Comparison of ENCODE assay signal across 24 mouse cellular contexts in the genomic region with DNA sequence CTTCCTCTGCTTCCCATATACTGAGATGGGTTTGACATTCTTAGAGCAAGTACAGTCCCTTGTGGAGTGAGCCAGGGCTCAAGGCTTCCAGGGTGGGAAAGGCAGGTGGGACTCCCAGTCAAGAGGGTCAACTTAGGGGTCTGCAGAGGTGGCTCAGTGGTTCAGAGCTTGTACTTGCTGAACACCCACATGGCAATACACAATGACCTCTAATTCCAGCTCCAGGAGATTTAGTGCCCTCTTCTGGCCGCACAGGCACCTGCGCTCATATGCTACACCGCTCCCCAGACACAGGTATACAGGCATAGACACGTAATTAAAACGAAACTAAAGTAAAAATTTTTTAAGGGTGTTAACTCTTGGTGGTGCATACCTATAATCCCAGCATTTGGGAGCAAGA. TPM values are rescaled to one million over a fixed set of nuclear protein-coding genes. Genes with fewer than 3 reads are reported as not detected.
A peak's percentile ranks its signal among the peaks of the same experiment; 100 is the strongest.
DNase-seq lines count a peak whose midpoint lies in the region; ATAC-seq and TF ChIP-seq lines count a peak whose summit lies in the region.
"Had no signal": no experiment of that assay in that cellular context is flagged by ENCODE, and none has a peak within 500 bp of the region (broad histone marks: within the 10 kb centered on the region; RNA-seq: fewer than 3 reads in every experiment).

No protein-coding gene starts in this region.

- H3K9ac ChIP-seq in liver, embryonic 14.5 days (replicated peaks): no peak overlapping the region
- no peak overlapping the region for H3K9ac ChIP-seq in ES-Bruce4 (ENCODE audit: low read depth, poor library complexity, severe bottlenecking)
- H3K9ac ChIP-seq: embryonic facial prominence, embryonic 15.5 days; liver, embryonic 12.5 days; lung, embryonic 15.5 days; midbrain, embryonic 13.5 days; stomach, embryonic 15.5 days had no signal

- no peaks in the 10 kb centered on the region for H3K27me3 ChIP-seq in liver, embryonic 14.5 days (ENCODE audit: control insufficient read depth, insufficient read depth, low read length)
- no peaks in the 10 kb centered on the region for H3K27me3 ChIP-seq in ES-Bruce4 (ENCODE audit: control insufficient read depth, insufficient read depth, low read length, poor library complexity, severe bottlenecking)
- H3K27me3 ChIP-seq: embryonic facial prominence, embryonic 15.5 days; lung, embryonic 15.5 days; midbrain, embryonic 13.5 days; stomach, embryonic 15.5 days had no signal

- no peaks in the 10 kb centered on the region; the same call in 1 of the 2 replicates for H3K9me3 ChIP-seq in liver, embryonic 14.5 days (ENCODE audit: control insufficient read depth, low read length)
- no peaks in the 10 kb centered on the region for H3K9me3 ChIP-seq in ES-Bruce4 (replicated peaks; ENCODE audit: control insufficient read depth, insufficient read depth, low read length, poor library complexity, severe bottlenecking)
- H3K9me3 ChIP-seq: embryonic facial prominence, embryonic 15.5 days; limb, embryonic 10.5 days; lung, embryonic 15.5 days; midbrain, embryonic 13.5 days; stomach, embryonic 15.5 days had no signal

- H3K4me2 ChIP-seq in liver, embryonic 14.5 days (ENCODE audit: low read depth): no peak overlapping the region
- H3K4me2 ChIP-seq: embryonic facial prominence, embryonic 15.5 days; liver, embryonic 12.5 days; lung, embryonic 15.5 days; midbrain, embryonic 13.5 days; stomach, embryonic 15.5 days had no signal

- H3K4me3 ChIP-seq in liver, embryonic 14.5 days (ENCODE audit: insufficient read depth in 1 of 2, low read depth in 2 of 2, low read length in 2 of 2): no peak overlapping the region
- no peak overlapping the region for H3K4me3 ChIP-seq in ES-Bruce4 (ENCODE audit: low read depth, low read length)
- H3K4me3 ChIP-seq in brown adipose tissue, adult 24 weeks (ENCODE audit: insufficient read depth, low read depth, low read length): 0 out of 2 replicates have a peak overlapping the region, but pooled peaks have one; percentile 14
- H3K4me3 ChIP-seq: embryonic facial prominence, embryonic 15.5 days; limb, embryonic 10.5 days; liver, embryonic 12.5 days; lung, embryonic 15.5 days; midbrain, embryonic 13.5 days; stomach, embryonic 15.5 days had no signal

- DNase-seq in liver, embryonic 14.5 days (ENCODE audit: low read depth in 3 of 3, low spot score in 3 of 3): no peak
- no peak for DNase-seq in liver
- peak; percentile 18 for DNase-seq in A20 (ENCODE audit: low read depth, low spot score)
- DNase-seq in cerebellum, adult 11-12 months: no peak
- DNase-seq in yolk sac, embryonic 10.5 days (ENCODE audit: low spot score): no peak
- DNase-seq: adrenal gland, adult 2 months; cerebellum, adult 11 months; cerebellum, postnatal 36 days; heart, adult 18-20 months; kidney, adult 18-20 months; kidney, postnatal 14 days; layer of hippocampus, adult 9-11 months; thymus, postnatal 25 days had no signal

- no peak for TF ChIP-seq POLR2A in ES-Bruce4 (IDR thresholded peaks at IDR 0.05; ENCODE audit: insufficient read depth, low read length)

- no peak overlapping the region for H3K27ac ChIP-seq in liver, embryonic 14.5 days
- no peak overlapping the region for H3K27ac ChIP-seq in ES-Bruce4 (ENCODE audit: insufficient read depth, low read length)
- peak overlapping the region; percentile 91 for H3K27ac ChIP-seq in brown adipose tissue, adult 24 weeks (replicated peaks; ENCODE audit: low read depth, low read length)
- H3K27ac ChIP-seq: embryonic facial prominence, embryonic 15.5 days; limb, embryonic 10.5 days; liver, embryonic 12.5 days; lung, embryonic 15.5 days; midbrain, embryonic 13.5 days; stomach, embryonic 15.5 days had no signal

- TF ChIP-seq CTCF in liver, embryonic 14.5 days (IDR thresholded peaks at IDR 0.05; ENCODE audit: low read depth): peak; percentile 40
- peak; percentile 47 for TF ChIP-seq CTCF in ES-Bruce4 (IDR thresholded peaks at IDR 0.05; ENCODE audit: low read depth, low read length)

- no peak for ATAC-seq in liver, embryonic 14.5 days (ENCODE audit: insufficient read depth)
- ATAC-seq: CD4-positive, CD25-positive, alpha-beta regulatory T cell, adult 4 months; forebrain, embryonic 16.5 days; hindbrain, embryonic 16.5 days; liver, embryonic 12.5 days; midbrain, embryonic 13.5 days had no signal

- 87% methylated on average over 5 of the region's 5 CpGs for WGBS in liver, embryonic 14.5 days (ENCODE audit: insufficient replicate concordance)

- no peaks in the 10 kb centered on the region for H3K36me3 ChIP-seq in liver, embryonic 14.5 days (replicated peaks; ENCODE audit: control insufficient read depth, insufficient read depth, low read depth)
- no peaks in the 10 kb centered on the region for H3K36me3 ChIP-seq in ES-Bruce4 (ENCODE audit: control insufficient read depth, insufficient read depth, low read length, poor library complexity, severe bottlenecking)
- H3K36me3 ChIP-seq: embryonic facial prominence, embryonic 15.5 days; limb, embryonic 10.5 days; liver, embryonic 12.5 days; lung, embryonic 15.5 days; midbrain, embryonic 13.5 days; stomach, embryonic 15.5 days had no signal

- TF ChIP-seq EP300 in liver, embryonic 14.5 days (IDR thresholded peaks at IDR 0.05; ENCODE audit: low read depth): no peak
- TF ChIP-seq EP300 in ES-Bruce4 (IDR thresholded peaks at IDR 0.05; ENCODE audit: insufficient read depth, low read depth, low read length): no peak

- H3K4me1 ChIP-seq in liver, embryonic 14.5 days (replicated peaks; ENCODE audit: control insufficient read depth in 2 of 2, insufficient read depth in 2 of 2, low read length in 1 of 2): peaks cover 0 to 22% of the 10 kb centered on the region in 2 experiments; a peak in 2 of 4 replicates
- no peaks in the 10 kb centered on the region for H3K4me1 ChIP-seq in ES-Bruce4 (ENCODE audit: control insufficient read depth, insufficient read depth, low read length)
- H3K4me1 ChIP-seq in brown adipose tissue, adult 24 weeks (ENCODE audit: control insufficient read depth, insufficient read depth, insufficient read length, low read length): peaks cover 22% of the 10 kb centered on the region
- H3K4me1 ChIP-seq: midbrain, embryonic 13.5 days had no signal

RNA-seq across cellular contexts. Expression of a gene that starts 30.5 kb away (rescaled TPM):
- 0.10 and 0.11 TPM in 2 replicates for polyA plus RNA-seq in liver, embryonic 14.5 days (2012; rRNA removed)
- polyA plus RNA-seq in liver, embryonic 14.5 days (2014; fragmentation: Nextera tagmentation; extraction: Ambion mirVana): 0.18 and 0.35 TPM in 2 replicates
- polyA plus RNA-seq in ES-Bruce4 (2011; ENCODE audit: insufficient read depth, insufficient read length, low read depth, missing spikeins): not detected in 2 replicates
- 0.91 TPM in 1 of 2 replicates, not detected in the other for polyA plus RNA-seq in brown adipose tissue, adult 24 weeks (2012; ENCODE audit: insufficient read depth, insufficient read length, missing spikeins)
- polyA plus RNA-seq: CD4-positive, CD25-positive, alpha-beta regulatory T cell, adult 4 months had no signal

RNA-seq across cellular contexts. Expression of a gene that starts 39.4 kb away (rescaled TPM):
- 13.1 and 17.2 TPM in 2 replicates for polyA plus RNA-seq in liver, embryonic 14.5 days (2012; rRNA removed)
- 21.3 and 23.7 TPM in 2 replicates for polyA plus RNA-seq in liver, embryonic 14.5 days (2014; fragmentation: Nextera tagmentation; extraction: Ambion mirVana)
- polyA plus RNA-seq in ES-Bruce4 (2011; ENCODE audit: insufficient read depth, insufficient read length, low read depth, missing spikeins): 37.6 and 39.1 TPM in 2 replicates
- 34.8 and 38.0 TPM in 2 replicates for polyA plus RNA-seq in brown adipose tissue, adult 24 weeks (2012; ENCODE audit: insufficient read depth, insufficient read length, missing spikeins)

RNA-seq across cellular contexts. Expression of a gene that starts 46.5 kb away (rescaled TPM):
- polyA plus RNA-seq in liver, embryonic 14.5 days (2012; rRNA removed): 0.15 and 0.19 TPM in 2 replicates
- 0.27 TPM in 2 replicates for polyA plus RNA-seq in liver, embryonic 14.5 days (2014; fragmentation: Nextera tagmentation; extraction: Ambion mirVana)
- polyA plus RNA-seq in ES-Bruce4 (2011; ENCODE audit: insufficient read depth, insufficient read length, low read depth, missing spikeins): 1.1 and 1.6 TPM in 2 replicates
- 1.5 and 2.3 TPM in 2 replicates for polyA plus RNA-seq in brown adipose tissue, adult 24 weeks (2012; ENCODE audit: insufficient read depth, insufficient read length, missing spikeins)
